Mouse (Mus musculus): ENCODE measurements around the gene Cramp1l.

DNA sequence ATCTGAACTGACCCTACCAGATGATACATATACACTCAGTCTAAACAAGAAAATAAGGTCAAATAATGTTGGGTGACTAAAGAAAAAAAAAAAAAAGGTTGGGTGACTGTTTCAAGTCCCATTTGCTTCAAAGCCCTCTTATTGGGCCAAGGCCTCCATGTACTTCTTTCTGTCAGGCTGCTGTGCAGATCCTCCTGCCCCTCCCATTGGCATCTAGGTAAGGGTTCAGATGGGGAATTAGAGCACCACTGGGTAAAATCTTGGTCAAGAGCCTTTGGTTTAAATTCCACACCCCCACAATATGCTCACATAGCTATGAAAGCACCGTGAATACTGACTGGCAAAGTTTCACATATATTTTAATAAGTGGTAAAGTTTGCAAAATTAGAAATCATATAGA lies 92.3 kb downstream of the Cramp1l start:
- TF ChIP-seq POLR2A (IDR thresholded peaks at IDR 0.05; ENCODE audit: low read depth, low read length) = no peak
- no peak for TF ChIP-seq CTCF (conservative IDR thresholded peaks at IDR 0.05; ENCODE audit: insufficient read depth, insufficient read length, low read depth, low read length)
